Comparison of ENCODE assay signal across 8 mouse cellular contexts in the genomic region with DNA sequence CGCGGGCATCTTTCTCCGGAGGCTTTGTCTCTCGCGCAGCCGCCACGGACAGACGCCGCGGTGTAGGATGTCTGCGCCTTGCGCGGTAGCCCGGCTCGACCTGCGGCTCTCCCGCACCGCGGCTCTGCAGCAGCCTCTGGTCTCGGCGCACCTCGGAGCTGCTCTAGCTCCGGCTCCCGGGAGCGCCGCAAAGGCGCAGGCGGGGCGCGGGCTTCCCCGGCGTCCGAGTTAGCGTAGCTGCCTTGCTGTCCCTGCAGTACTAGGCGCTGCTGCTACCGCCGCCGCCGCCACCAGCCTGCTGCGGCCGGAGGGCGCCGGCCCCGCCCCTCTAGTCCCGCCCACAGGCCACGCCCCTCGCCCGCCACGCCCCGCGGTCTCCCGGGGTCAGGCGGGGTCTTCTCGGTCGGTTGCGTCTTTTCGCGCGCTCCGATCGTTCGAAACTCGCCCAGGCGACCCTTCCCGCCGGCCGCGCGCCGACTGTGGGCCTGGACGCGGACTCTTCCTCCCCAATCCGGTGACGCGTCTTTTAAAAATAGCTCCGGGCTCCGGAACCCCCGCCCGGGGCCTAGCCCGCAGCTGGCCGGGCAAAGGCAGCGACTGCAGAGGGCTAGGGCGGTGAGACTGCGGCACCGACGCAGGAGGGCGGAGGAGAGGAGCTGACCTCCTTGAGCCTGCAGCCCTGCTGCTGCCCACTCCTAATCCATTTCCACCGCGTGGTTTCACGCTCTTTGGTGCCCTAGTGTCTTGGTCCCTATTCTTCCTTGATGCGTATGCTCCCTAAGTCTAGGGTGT. TPM values are rescaled to one million over a fixed set of nuclear protein-coding genes. Genes with fewer than 3 reads are reported as not detected.
A peak's percentile ranks its signal among the peaks of the same experiment; 100 is the strongest.
DNase-seq lines count a peak whose midpoint lies in the region; ATAC-seq lines count a peak whose summit lies in the region.

A gene (minus strand): TSS at position 352 of the 792 bp plus-strand sequence.

- peak within 1 kb of the TSS; percentile 96 for H3K9ac ChIP-seq in hindbrain, embryonic 11.5 days (ENCODE audit: low read depth, low read length)

- peak within 1 kb of the TSS; percentile 65 for H3K4me2 ChIP-seq in hindbrain, embryonic 11.5 days (replicated peaks; ENCODE audit: low read depth, low read length)

- DNase-seq in Muller cell, postnatal 12 days (ENCODE audit: inconsistent ontology term) = peak; percentile 93
- peak; percentile 83 for DNase-seq in cerebellum, adult 9-10 months
- DNase-seq in frontal cortex, postnatal 14 days (ENCODE audit: low spot score in 2 of 2) = peak; percentile 72 to 73
- peak; percentile 92 for DNase-seq in hindbrain, embryonic 11.5 days (ENCODE audit: low spot score)
- peak; percentile 68 to 76 for DNase-seq in layer of hippocampus, postnatal 25 days (ENCODE audit: extremely low spot score in 1 of 2, low spot score in 1 of 2)
- DNase-seq in lung, postnatal 10 days = peak; percentile 91
- peak; percentile 77 for DNase-seq in ovary, postnatal 10 days (ENCODE audit: low spot score)
- DNase-seq in thymus, postnatal 10 days (ENCODE audit: low spot score in 2 of 2) = peak; percentile 79 to 88

- H3K4me3 ChIP-seq in hindbrain, embryonic 11.5 days (ENCODE audit: low read depth, low read length) = peak within 1 kb of the TSS; percentile 93

- no peaks in the 10 kb centered on the region for H3K27me3 ChIP-seq in hindbrain, embryonic 11.5 days (ENCODE audit: control insufficient read depth, insufficient read depth, low read length)

- H3K4me1 ChIP-seq in hindbrain, embryonic 11.5 days (replicated peaks; ENCODE audit: control insufficient read depth, insufficient read depth, low read length) = no peaks in the 10 kb centered on the region

- H3K36me3 ChIP-seq in hindbrain, embryonic 11.5 days (ENCODE audit: control insufficient read depth, insufficient read depth, low read length) = no peaks in the 10 kb centered on the region

- peak; percentile 86 for ATAC-seq in hindbrain, embryonic 11.5 days (ENCODE audit: low FRiP score)

- H3K9me3 ChIP-seq in hindbrain, embryonic 11.5 days (ENCODE audit: control insufficient read depth, low read length) = no peaks in the 10 kb centered on the region

- H3K27ac ChIP-seq in hindbrain, embryonic 11.5 days (ENCODE audit: low read depth, low read length) = peak within 1 kb of the TSS; percentile 92

- under 1% methylated on average over 73 of the region's 91 CpGs for WGBS in hindbrain, embryonic 11.5 days

RNA-seq across cellular contexts. Expression of the gene that starts here (rescaled TPM):
- 10.4 and 10.9 TPM in 2 replicates for polyA plus RNA-seq in hindbrain, embryonic 11.5 days (2014; fragmentation: Nextera tagmentation; extraction: Ambion mirVana)
- total RNA-seq in layer of hippocampus, postnatal 25 days (2021) = 10 to 100 TPM; 28.5 to 29.6 TPM

Comparison
In these comparisons a context has a peak if more than half of its experiments do, and no peak if none do; other contexts are left out.
1. Peak in every context shown above with its lines: DNase-seq, ATAC-seq, H3K4me3 ChIP-seq and H3K27ac ChIP-seq.